Mouse (Mus musculus) bone marrow, adult 2 months (tissue): ENCODE measurements around the gene Blcap.

Source experiments
- CTCF ChIP-seq: fragments of 200-500 bp; IDR thresholded peaks from 2 replicates; pipeline ENCODE4 v1.5.1; 2011; ENCODE audit warnings: low read length, control low read depth; ENCODE audit not compliant: control insufficient read depth, insufficient read depth
- POLR2A ChIP-seq: fragments of 200-500 bp; IDR thresholded peaks from 2 replicates; pipeline ENCODE4 v1.6.1; 2011; ENCODE audit warnings: low read depth, mild to moderate bottlenecking, control low read depth, low read length, borderline replicate concordance; ENCODE audit not compliant: control insufficient read depth

DNA sequence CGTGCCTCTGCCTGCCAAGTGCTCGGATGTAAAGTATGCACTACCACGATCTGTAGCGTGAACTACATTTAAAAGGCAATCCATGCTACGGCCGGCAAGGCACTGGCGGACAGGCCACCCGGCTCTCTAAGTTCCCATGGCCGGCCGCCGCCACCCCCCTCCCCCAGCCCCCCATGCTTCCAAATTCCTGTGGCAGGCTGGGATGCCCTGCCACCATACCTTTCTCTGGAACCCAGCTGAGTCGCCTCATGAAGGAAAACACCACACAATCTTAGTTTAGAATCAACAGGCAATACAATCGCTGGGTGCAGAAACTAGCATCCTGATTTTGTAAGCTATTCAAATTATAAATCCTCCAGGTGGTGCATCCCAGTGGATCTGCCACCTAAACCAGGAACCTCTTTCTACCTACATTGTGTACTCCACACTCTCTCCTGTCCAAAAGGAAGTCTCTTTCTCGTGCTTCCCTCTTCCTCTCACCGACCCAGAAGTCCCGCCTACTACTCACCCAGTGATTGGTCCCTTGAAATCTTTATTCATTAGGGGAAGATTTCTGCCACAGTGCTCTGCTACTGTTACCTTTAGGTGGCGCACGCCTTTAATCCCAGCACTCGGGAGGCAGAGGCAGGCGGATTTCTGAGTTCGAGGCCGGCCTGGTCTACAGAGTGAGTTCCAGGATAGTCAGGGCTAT is 25.9 kb upstream of the Blcap start:
- TF ChIP-seq CTCF (no peak), POLR2A (no peak)
